In genomic region chr14:74672137-74673019, GRCm38 (mm10) we compare ENCODE assay signal across 11 mouse cellular contexts. TPM values are rescaled to one million over a fixed set of nuclear protein-coding genes. Genes with fewer than 3 reads are reported as not detected.
DNase-seq lines count a peak whose midpoint lies in the region; ATAC-seq and TF ChIP-seq lines count a peak whose summit lies in the region.
"Had no signal": no experiment of that assay in that cellular context is flagged by ENCODE, and none has a peak within 500 bp of the region (broad histone marks: within the 10 kb centered on the region; RNA-seq: fewer than 3 reads in every experiment).

No protein-coding gene starts in this region.

- no peaks in the 10 kb centered on the region; the same call in 1 of the 2 replicates for H3K4me1 ChIP-seq in intestine, embryonic 14.5 days (replicated peaks; ENCODE audit: control insufficient read depth, insufficient read depth, low read length)
- peaks cover 77% of the 10 kb centered on the region for H3K4me1 ChIP-seq in megakaryocyte, embryonic 14.5 days
- H3K4me1 ChIP-seq in hindbrain, embryonic 12.5 days: no peaks in the 10 kb centered on the region
- H3K4me1 ChIP-seq: limb, embryonic 15.5 days had no signal

- no peak overlapping the region for H3K9ac ChIP-seq in intestine, embryonic 14.5 days (ENCODE audit: low read length)
- no peak overlapping the region for H3K9ac ChIP-seq in hindbrain, embryonic 12.5 days
- H3K9ac ChIP-seq: limb, embryonic 15.5 days had no signal

- peak; percentile 5 for DNase-seq in A20 (ENCODE audit: low read depth, low spot score)
- peak; percentile 20 for DNase-seq in brain, embryonic 14.5 days (ENCODE audit: low read depth)
- no peak for DNase-seq in intestine, embryonic 14.5 days (ENCODE audit: low spot score)
- DNase-seq in lung, postnatal 14 days: no peak
- no peak for DNase-seq in kidney, postnatal 14 days
- no peak for DNase-seq in embryo, embryonic 9.5 days (ENCODE audit: extremely low spot score)
- DNase-seq: kidney, adult 2 months; thymus, adult 2 months had no signal

- H3K9me3 ChIP-seq in intestine, embryonic 14.5 days (ENCODE audit: control insufficient read depth, low read length): no peaks in the 10 kb centered on the region
- no peaks in the 10 kb centered on the region for H3K9me3 ChIP-seq in megakaryocyte, embryonic 14.5 days
- no peaks in the 10 kb centered on the region for H3K9me3 ChIP-seq in hindbrain, embryonic 12.5 days (replicated peaks)
- H3K9me3 ChIP-seq: limb, embryonic 15.5 days had no signal

- no peaks in the 10 kb centered on the region for H3K36me3 ChIP-seq in intestine, embryonic 14.5 days (ENCODE audit: control insufficient read depth, insufficient read depth, low read length)
- H3K36me3 ChIP-seq in megakaryocyte, embryonic 14.5 days (replicated peaks; ENCODE audit: low read length): peaks cover 35% of the 10 kb centered on the region
- H3K36me3 ChIP-seq in hindbrain, embryonic 12.5 days: no peaks in the 10 kb centered on the region
- H3K36me3 ChIP-seq: limb, embryonic 15.5 days had no signal

- 67% methylated on average over 10 of the region's 10 CpGs for WGBS in intestine, embryonic 14.5 days
- 80% methylated on average over 10 of the region's 10 CpGs for WGBS in hindbrain, embryonic 12.5 days

- ATAC-seq in intestine, embryonic 14.5 days (replicated peaks; ENCODE audit: low FRiP score, low TSS enrichment, low read depth): 0 out of 2 replicates have a peak, but pooled peaks have one; percentile 50
- ATAC-seq in hindbrain, embryonic 12.5 days (ENCODE audit: low FRiP score): no peak

- no peak for TF ChIP-seq POLR2A in brain, embryonic 14.5 days (IDR thresholded peaks at IDR 0.05; ENCODE audit: borderline replicate concordance, extremely low read depth, insufficient read depth, insufficient read length, poor library complexity, severe bottlenecking)

- H3K4me2 ChIP-seq in intestine, embryonic 14.5 days (ENCODE audit: low read length): no peak overlapping the region
- no peak overlapping the region for H3K4me2 ChIP-seq in hindbrain, embryonic 12.5 days (replicated peaks)
- H3K4me2 ChIP-seq: limb, embryonic 15.5 days had no signal

- no peak for TF ChIP-seq CTCF in brain, embryonic 14.5 days (IDR thresholded peaks at IDR 0.05; ENCODE audit: borderline replicate concordance, extremely low read depth, insufficient read depth, insufficient read length)

- H3K27me3 ChIP-seq in intestine, embryonic 14.5 days (replicated peaks; ENCODE audit: control insufficient read depth, insufficient read depth, low read length): no peaks in the 10 kb centered on the region
- no peaks in the 10 kb centered on the region for H3K27me3 ChIP-seq in megakaryocyte, embryonic 14.5 days (replicated peaks)
- H3K27me3 ChIP-seq in hindbrain, embryonic 12.5 days: no peaks in the 10 kb centered on the region
- H3K27me3 ChIP-seq: limb, embryonic 15.5 days had no signal

- no peak overlapping the region for H3K4me3 ChIP-seq in intestine, embryonic 14.5 days (ENCODE audit: low read depth, low read length)
- H3K4me3 ChIP-seq in megakaryocyte, embryonic 14.5 days (replicated peaks): peak overlapping the region; percentile 64
- H3K4me3 ChIP-seq in hindbrain, embryonic 12.5 days: no peak overlapping the region
- H3K4me3 ChIP-seq: limb, embryonic 15.5 days had no signal

- H3K27ac ChIP-seq in intestine, embryonic 14.5 days (ENCODE audit: low read depth): no peak overlapping the region
- H3K27ac ChIP-seq in hindbrain, embryonic 12.5 days: no peak overlapping the region
- H3K27ac ChIP-seq: limb, embryonic 15.5 days had no signal

RNA-seq across cellular contexts. Expression of gene Htr2a, which starts 31.7 kb away (rescaled TPM):
- 1.6 and 2.4 TPM in 2 replicates for polyA plus RNA-seq in brain, embryonic 14.5 days (2012; rRNA removed)
- polyA plus RNA-seq in intestine, embryonic 14.5 days (2014; fragmentation: Nextera tagmentation; extraction: Ambion mirVana): 0.38 and 0.42 TPM in 2 replicates
- polyA plus RNA-seq in megakaryocyte, embryonic 14.5 days (2012; ENCODE audit: insufficient read depth, low replicate concordance): 0.18 TPM in 1 of 2 replicates, not detected in the other
- polyA plus RNA-seq in hindbrain, embryonic 12.5 days (2016; fragmentation: Nextera tagmentation; extraction: Ambion mirVana): 1.1 and 1.2 TPM in 2 replicates

RNA-seq across cellular contexts. Expression of gene Esd, which starts 59.7 kb away (rescaled TPM):
- polyA plus RNA-seq in brain, embryonic 14.5 days (2012; rRNA removed): 122 and 144 TPM in 2 replicates
- polyA plus RNA-seq in intestine, embryonic 14.5 days (2014; fragmentation: Nextera tagmentation; extraction: Ambion mirVana): 380 and 386 TPM in 2 replicates
- polyA plus RNA-seq in megakaryocyte, embryonic 14.5 days (2012; ENCODE audit: insufficient read depth, low replicate concordance): 56.7 and 72.7 TPM in 2 replicates
- polyA plus RNA-seq in hindbrain, embryonic 12.5 days (2016; fragmentation: Nextera tagmentation; extraction: Ambion mirVana): 281 and 290 TPM in 2 replicates

Comparison
In these comparisons a context has a peak if more than half of its experiments do, and no peak if none do; other contexts are left out.
1. DNase-seq: peak in A20 (single experiment) and brain, embryonic 14.5 days (single experiment); none in intestine, embryonic 14.5 days (single experiment), lung, postnatal 14 days (single experiment), kidney, postnatal 14 days (single experiment) and embryo, embryonic 9.5 days (single experiment).